Mouse (Mus musculus) thymus, adult 2 months (tissue): ENCODE data around the gene Zfand2a. TPM values are rescaled to one million over a fixed set of nuclear protein-coding genes. Genes with fewer than 3 reads are reported as not detected.

Source experiments
- DNase-seq: peaks from one replicate; pipeline ENCODE4 v3.0.0; 2021
- H3K27ac ChIP-seq: fragments of 200-500 bp; 2 replicates; pipeline ENCODE4 v1.5.1; 2012; ENCODE audit warnings: low read length, control low read depth; ENCODE audit not compliant: control insufficient read depth, insufficient read depth
- H3K27me3 ChIP-seq: fragments of 200-500 bp; 2 replicates; pipeline ENCODE4 v1.6.1; 2012; ENCODE audit warnings: mild to moderate bottlenecking, low read length, moderate library complexity, mixed read lengths; ENCODE audit not compliant: control insufficient read depth, insufficient read depth
- H3K36me3 ChIP-seq: fragments of 200-500 bp; 2 replicates; pipeline ENCODE4 v1.6.1; 2012; ENCODE audit warnings: mild to moderate bottlenecking, low read length, moderate library complexity; ENCODE audit not compliant: control insufficient read depth, insufficient read depth
- H3K4me1 ChIP-seq: fragments of 200-500 bp; replicated peaks from 2 replicates; pipeline ENCODE4 v1.6.1; 2012; ENCODE audit warnings: low read length; ENCODE audit not compliant: control insufficient read depth, insufficient read depth
- H3K4me3 ChIP-seq: fragments of 200-500 bp; 2 replicates; pipeline ENCODE4 v1.5.1; 2012; ENCODE audit warnings: mild to moderate bottlenecking, low read length, control low read depth, moderate library complexity; ENCODE audit not compliant: control insufficient read depth, insufficient read depth
- CTCF ChIP-seq: fragments of 200-500 bp; IDR thresholded peaks from 2 replicates; pipeline ENCODE4 v1.5.1; 2012; ENCODE audit warnings: mild to moderate bottlenecking, control low read depth, low read length, moderate library complexity, borderline replicate concordance; ENCODE audit not compliant: control insufficient read depth, poor library complexity, insufficient read depth; ENCODE audit errors: extremely low read depth
- POLR2A ChIP-seq: fragments of 200-500 bp; IDR thresholded peaks from 2 replicates; pipeline ENCODE4 v1.6.1; 2012; ENCODE audit warnings: mild to moderate bottlenecking, low read length, control low read depth, moderate library complexity; ENCODE audit not compliant: control insufficient read depth, poor library complexity, insufficient read depth; ENCODE audit errors: extremely low read depth
- WGBS: fragments of 180-500 bp; shearing (Covaris S2); methylation state at CpG from one replicate; pipeline ENCODE4 v1.1.7; 2018; 5-methylcytosine and 5-hydroxymethylcytosine counted together
- polyA plus RNA-seq: library from polyadenylated mRNA; depleted of rRNA; stranded (reverse); fragments of >200 nt; gene quantifications from 2 replicates; pipeline ENCODE4 v1.2.3, GENCODE M21; 2012

Zfand2a gene
- polyA plus RNA-seq, 1 experiment, result 15.9 TPM

DNA sequence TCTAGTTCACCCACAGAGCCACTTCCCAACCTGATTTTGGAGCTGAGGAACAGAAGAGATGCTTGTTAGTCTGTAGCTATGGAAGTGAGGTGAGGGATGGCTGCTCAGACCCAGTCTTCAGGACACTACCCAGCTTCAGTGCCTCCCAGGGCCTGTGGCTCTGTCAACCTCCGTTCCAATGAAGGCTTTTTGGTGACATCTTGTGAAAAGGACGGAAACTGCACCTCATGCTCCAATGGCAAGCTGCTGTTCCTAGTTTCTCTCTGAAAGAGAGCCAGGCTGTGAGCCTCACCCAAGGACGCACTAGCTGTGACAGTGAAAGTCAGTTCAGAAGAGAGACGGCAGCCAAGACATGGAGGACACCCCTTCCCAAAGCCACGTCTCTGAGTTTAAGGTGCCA, 16.4 kb downstream of the Zfand2a start:
- no peak overlapping the region for H3K27ac ChIP-seq
- no peaks in the 10 kb centered on the region for H3K4me1 ChIP-seq
- 64% methylated on average over 5 of the region's 5 CpGs for WGBS
- no peak for DNase-seq
- no peaks in the 10 kb centered on the region for H3K27me3 ChIP-seq
- no peak overlapping the region for H3K4me3 ChIP-seq
- peaks cover 12% of the 10 kb centered on the region for H3K36me3 ChIP-seq
- TF ChIP-seq CTCF (no peak), POLR2A (no peak)

DNA sequence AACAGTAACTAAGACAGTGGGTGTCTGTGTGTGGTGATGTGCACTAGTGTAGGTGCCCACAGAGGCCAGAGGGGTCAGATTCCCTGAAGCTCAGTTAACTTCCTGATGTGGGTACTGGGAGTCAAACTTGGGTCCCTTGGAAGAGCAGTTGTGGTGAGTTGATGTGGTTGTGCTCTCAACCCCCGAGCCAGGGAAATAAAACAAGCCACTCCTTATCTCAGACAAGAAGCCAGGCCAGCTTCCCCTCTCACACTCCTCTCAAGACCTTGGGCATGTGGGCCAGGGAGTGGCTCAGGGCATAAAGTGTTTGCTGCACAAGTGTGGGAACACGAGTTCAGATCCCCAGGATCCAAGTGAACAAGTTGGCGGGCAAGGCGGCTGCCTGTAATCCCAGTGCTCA, 17.5 kb downstream of the Zfand2a start:
- no peaks in the 10 kb centered on the region for H3K4me1 ChIP-seq
- no peak overlapping the region for H3K27ac ChIP-seq
- no peak for DNase-seq
- no peak for TF ChIP-seq POLR2A
- TF ChIP-seq CTCF, result no peak
- no peak overlapping the region for H3K4me3 ChIP-seq
- H3K27me3 ChIP-seq, result no peaks in the 10 kb centered on the region
- H3K36me3 ChIP-seq, result no peaks in the 10 kb centered on the region; the same call in none of the 2 replicates
- WGBS, result 64% methylated on average over 4 of the region's 4 CpGs

DNA sequence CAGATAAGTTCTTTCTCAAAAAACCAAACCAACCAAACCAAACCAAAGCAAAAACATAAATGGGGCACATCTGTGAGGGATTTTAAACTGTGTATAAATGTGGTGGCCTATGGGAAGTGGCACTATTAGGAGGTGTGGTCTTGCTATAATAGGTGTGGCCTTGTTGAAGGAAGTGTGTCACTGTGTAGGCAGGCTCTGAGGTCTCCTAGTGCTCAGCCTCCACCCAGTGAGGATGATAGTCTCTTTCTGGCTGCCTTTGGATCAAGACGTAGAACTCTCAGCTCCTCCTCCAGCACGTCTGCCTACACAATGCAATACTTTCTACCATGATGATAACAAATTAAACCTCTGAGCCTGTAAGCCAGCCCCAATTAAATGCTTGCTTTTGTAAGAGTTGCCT, 18.0 kb downstream of the Zfand2a start:
- no peaks in the 10 kb centered on the region for H3K27me3 ChIP-seq
- TF ChIP-seq CTCF (no peak), POLR2A (no peak)
- H3K4me3 ChIP-seq, result no peak overlapping the region
- no peak for DNase-seq
- H3K27ac ChIP-seq, result no peak overlapping the region
- WGBS, result 97% methylated on average over 2 of the region's 2 CpGs
- H3K4me1 ChIP-seq, result no peaks in the 10 kb centered on the region
- H3K36me3 ChIP-seq, result no peaks in the 10 kb centered on the region; the same call in none of the 2 replicates

DNA sequence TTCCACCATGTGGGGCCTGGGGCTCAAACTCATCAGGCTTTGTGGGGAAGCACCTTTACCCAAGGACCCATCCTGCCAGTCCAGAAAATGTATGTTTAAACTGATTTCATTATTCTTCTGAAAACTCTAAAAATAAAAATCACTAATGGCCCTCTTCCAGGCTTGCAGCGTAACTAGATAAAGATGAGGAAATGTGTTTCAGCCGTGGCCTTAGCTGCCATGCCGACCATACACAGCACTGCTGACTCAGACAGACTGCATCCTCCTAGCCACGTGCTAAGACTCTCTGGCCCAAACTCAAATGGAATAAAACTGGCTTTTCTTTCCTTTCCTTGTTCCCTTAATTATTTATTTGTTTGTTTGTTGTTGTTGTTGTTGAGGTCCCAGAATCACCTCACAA, 19.5 kb downstream of the Zfand2a start:
- Histone ChIP-seq H3K4me1 (peaks cover 3% of the 10 kb centered on the region; the same call in 1 of the 2 replicates), H3K27me3 (no peaks in the 10 kb centered on the region), H3K36me3 (no peaks in the 10 kb centered on the region), H3K27ac (no peak overlapping the region), H3K4me3 (no peak overlapping the region)
- TF ChIP-seq CTCF, result no peak
- TF ChIP-seq POLR2A, result no peak
- WGBS, result 69% methylated on average over 4 of the region's 4 CpGs
- DNase-seq, result no peak

DNA sequence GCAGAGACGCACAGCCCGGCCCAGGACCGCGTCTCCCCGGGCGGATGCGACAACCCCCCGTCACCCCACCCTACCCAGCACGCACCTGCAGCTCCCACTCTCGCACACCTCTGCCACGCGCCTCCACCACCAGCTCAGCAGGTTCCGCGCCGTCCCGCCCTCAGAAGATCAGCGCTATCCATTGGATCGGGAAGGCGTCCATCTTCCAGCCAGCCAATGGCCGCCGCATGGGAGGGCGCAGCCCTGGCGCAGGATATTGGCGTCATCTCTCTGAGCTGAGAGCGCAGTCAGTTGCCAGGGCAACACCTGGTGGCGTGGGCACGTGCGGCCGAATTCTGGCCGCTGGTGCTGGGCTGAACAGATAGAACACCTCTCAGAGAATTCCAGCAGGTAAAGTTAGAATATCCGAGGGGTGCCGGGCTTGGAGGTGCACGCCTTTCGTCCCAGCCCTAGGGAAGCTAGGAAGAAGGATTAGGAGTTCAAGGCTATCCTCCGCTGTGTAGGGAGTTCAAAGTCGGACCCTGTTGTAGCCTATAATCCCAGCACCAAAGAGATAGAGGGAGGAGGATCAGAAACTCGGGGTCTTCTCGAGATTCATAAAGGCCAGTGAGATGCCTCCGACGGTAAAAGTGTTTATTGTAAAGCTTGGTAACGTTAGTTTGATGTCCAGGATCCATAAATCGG, 23.8 kb downstream of the Zfand2a start, which contains the start of gene 3110082I17Rik:
Gene 3110082I17Rik (minus strand): TSS at position 144 of the 684 bp plus-strand sequence.
- Histone ChIP-seq H3K27me3 (no peaks in the 10 kb centered on the region), H3K27ac (no peak within 1 kb of the TSS), H3K4me3 (peak within 1 kb of the TSS; percentile 45), H3K4me1 (peaks cover 3% of the 10 kb centered on the region; the same call in 1 of the 2 replicates), H3K36me3 (no peaks in the 10 kb centered on the region)
- DNase-seq, result peak; percentile 95
- 10% methylated on average over 42 of the region's 42 CpGs for WGBS
- TF ChIP-seq CTCF, result peak; percentile 64; the same call in 1 of the 2 replicates
- 0 out of 2 replicates have a peak, but pooled peaks have one; percentile 23 for TF ChIP-seq POLR2A

DNA sequence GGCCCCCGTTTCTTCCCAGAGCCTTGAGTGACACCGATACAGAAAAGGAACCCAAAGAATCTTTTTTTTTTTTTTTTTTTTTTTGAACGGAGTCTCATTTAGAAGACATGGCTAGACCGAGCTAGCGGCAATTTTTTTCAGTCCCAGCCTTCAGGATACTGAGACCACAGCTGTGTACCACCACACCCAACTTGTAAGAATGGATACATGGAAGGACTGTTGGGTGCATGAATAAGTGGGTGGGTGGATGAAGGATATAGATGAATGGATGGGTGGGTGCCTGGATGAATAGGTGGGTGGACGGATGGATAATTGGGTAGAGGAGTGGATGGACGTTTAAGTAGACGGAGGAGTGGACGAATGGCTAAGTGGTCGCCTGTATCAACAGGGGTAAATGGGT, 24.4 kb downstream of the Zfand2a start:
- Histone ChIP-seq H3K4me1 (peaks cover 3% of the 10 kb centered on the region; the same call in 1 of the 2 replicates), H3K27ac (no peak overlapping the region), H3K4me3 (peak overlapping the region; percentile 45), H3K27me3 (no peaks in the 10 kb centered on the region), H3K36me3 (no peaks in the 10 kb centered on the region)
- TF ChIP-seq POLR2A, result no peak
- TF ChIP-seq CTCF, result no peak
- WGBS, result 1% methylated on average over 10 of the region's 10 CpGs
- no peak for DNase-seq
